Mouse (Mus musculus): ENCODE measurements around the gene Tmem106b. TPM values are rescaled to one million over a fixed set of nuclear protein-coding genes. Genes with fewer than 3 reads are reported as not detected.

Gene Tmem106b
- total RNA-seq (2023) = 10 to 100 TPM; 21.9 to 24.2 TPM

GRCm38 (mm10) chr6:13069302-13070146 lies at the start of gene Tmem106b:
TSS of gene Tmem106b (plus strand) at chr6:13069759.

Other genes with a start within 250 kb of the Tmem106b start
- not detected for gene Vwde, start 155.2 kb downstream of the Tmem106b start, total RNA-seq (2023)

Data from neutrophil, adult 83 days (primary cell).